ENCODE assay signal across 24 mouse cellular contexts in the genomic region with DNA sequence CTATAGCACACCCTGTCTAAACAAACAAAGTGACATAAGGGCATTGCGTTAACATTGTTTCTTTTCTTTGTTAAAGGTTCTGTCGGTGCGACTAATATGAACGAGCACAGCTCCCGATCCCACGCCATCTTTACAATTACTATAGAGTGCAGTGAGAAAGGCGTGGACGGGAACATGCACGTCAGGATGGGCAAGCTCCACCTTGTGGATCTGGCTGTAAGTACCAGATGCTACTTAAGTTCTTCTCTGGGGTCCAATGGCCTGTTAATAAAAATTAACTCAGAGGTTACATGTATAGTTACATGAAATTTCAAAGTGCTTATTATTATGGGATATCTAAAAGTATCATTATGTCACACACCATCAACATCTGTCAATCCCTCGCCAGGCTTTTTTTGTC. TPM values are rescaled to one million over a fixed set of nuclear protein-coding genes. Genes with fewer than 3 reads are reported as not detected.
A peak's percentile ranks its signal among the peaks of the same experiment; 100 is the strongest.
DNase-seq lines count a peak whose midpoint lies in the region; ATAC-seq and TF ChIP-seq lines count a peak whose summit lies in the region.
"Had no signal": no experiment of that assay in that cellular context is flagged by ENCODE, and none has a peak within 500 bp of the region (broad histone marks: within the 10 kb centered on the region; RNA-seq: fewer than 3 reads in every experiment).

No protein-coding gene starts in this region.

- H3K27ac ChIP-seq in heart, postnatal 0 days (ENCODE audit: low read depth) = no peak overlapping the region
- H3K27ac ChIP-seq in cortical plate, adult 2 months (ENCODE audit: insufficient read depth, low read length) = no peak overlapping the region
- H3K27ac ChIP-seq: heart, embryonic 15.5 days; hindbrain, embryonic 15.5 days; limb, embryonic 13.5 days; lung, embryonic 15.5 days; neural tube, embryonic 15.5 days had no signal

- no peak overlapping the region for H3K9ac ChIP-seq in heart, postnatal 0 days (replicated peaks; ENCODE audit: low read depth, low read length)
- H3K9ac ChIP-seq: heart, embryonic 15.5 days; hindbrain, embryonic 15.5 days; limb, embryonic 13.5 days; lung, embryonic 15.5 days; neural tube, embryonic 15.5 days had no signal

- TF ChIP-seq POLR2A in lung, adult 2 months (IDR thresholded peaks at IDR 0.05; ENCODE audit: borderline replicate concordance, extremely low read depth, low read depth, low read length) = no peak
- no peak for TF ChIP-seq POLR2A in cortical plate, adult 2 months (IDR thresholded peaks at IDR 0.05; ENCODE audit: extremely low read depth, insufficient read depth, low read length)

- TF ChIP-seq EP300 in heart, postnatal 0 days (IDR thresholded peaks at IDR 0.05; ENCODE audit: low read depth) = no peak

- H3K4me3 ChIP-seq in heart, postnatal 0 days (ENCODE audit: low read depth, low read length) = no peak overlapping the region
- H3K4me3 ChIP-seq in lung, adult 2 months (replicated peaks; ENCODE audit: extremely low read depth, low read depth, low read length) = no peak overlapping the region
- no peak overlapping the region for H3K4me3 ChIP-seq in cortical plate, adult 2 months (ENCODE audit: insufficient read depth, low read length)
- H3K4me3 ChIP-seq: heart, embryonic 15.5 days; hindbrain, embryonic 15.5 days; limb, embryonic 13.5 days; lung, embryonic 15.5 days; neural tube, embryonic 15.5 days had no signal

- H3K4me2 ChIP-seq in heart, postnatal 0 days (ENCODE audit: low read depth, low read length) = no peak overlapping the region
- H3K4me2 ChIP-seq: heart, embryonic 15.5 days; hindbrain, embryonic 15.5 days; limb, embryonic 13.5 days; lung, embryonic 15.5 days; neural tube, embryonic 15.5 days had no signal

- H3K27me3 ChIP-seq in heart, postnatal 0 days (ENCODE audit: control insufficient read depth, insufficient read depth, low read length) = no peaks in the 10 kb centered on the region
- H3K27me3 ChIP-seq: heart, embryonic 15.5 days; hindbrain, embryonic 15.5 days; limb, embryonic 13.5 days; lung, embryonic 15.5 days; neural tube, embryonic 15.5 days had no signal

- no peaks in the 10 kb centered on the region for H3K4me1 ChIP-seq in heart, postnatal 0 days (ENCODE audit: control insufficient read depth, insufficient read depth)
- H3K4me1 ChIP-seq in lung, adult 2 months (ENCODE audit: control insufficient read depth, insufficient read depth, low read length) = no peaks in the 10 kb centered on the region
- H3K4me1 ChIP-seq in cortical plate, adult 2 months (ENCODE audit: control insufficient read depth, insufficient read depth, low read length) = 0 out of 2 replicates have a peak, but pooled peaks cover 2% of the 10 kb centered on the region
- H3K4me1 ChIP-seq: hindbrain, embryonic 15.5 days; limb, embryonic 13.5 days; lung, embryonic 15.5 days; neural tube, embryonic 15.5 days had no signal

- ATAC-seq in heart, postnatal 0 days (ENCODE audit: insufficient read depth, low read depth) = no peak

- H3K36me3 ChIP-seq in heart, postnatal 0 days (replicated peaks; ENCODE audit: control insufficient read depth, insufficient read depth, low read length) = peaks cover 49% of the 10 kb centered on the region

- DNase-seq in heart, postnatal 0 days (ENCODE audit: low spot score) = no peak
- DNase-seq in heart, adult 8-10 months (ENCODE audit: low spot score) = no peak
- DNase-seq in lung, adult 2 months = no peak
- DNase-seq in lung, postnatal 36 days = no peak
- DNase-seq in MN1 (ENCODE audit: low spot score) = peak; percentile 21
- DNase-seq in testis, postnatal 14 days (ENCODE audit: low spot score) = no peak
- DNase-seq in retina, embryonic 14.5 days (ENCODE audit: low spot score) = no peak
- DNase-seq: cerebellum, adult 8-10 months; kidney, adult 8-10 months; right cerebral cortex, adult 18-20 months; thymus, postnatal 36 days had no signal

- peak; percentile 36 for TF ChIP-seq CTCF in heart, postnatal 0 days (IDR thresholded peaks at IDR 0.05; ENCODE audit: low read depth)
- peak; percentile 33; the same call in 1 of the 2 replicates for TF ChIP-seq CTCF in lung, adult 2 months (IDR thresholded peaks at IDR 0.05; ENCODE audit: insufficient read depth, low read length)
- TF ChIP-seq CTCF in cortical plate, adult 2 months (IDR thresholded peaks at IDR 0.05; ENCODE audit: extremely low read depth, insufficient read depth, low read length) = peak; percentile 31; the same call in 1 of the 2 replicates

- H3K9me3 ChIP-seq in heart, postnatal 0 days (replicated peaks; ENCODE audit: control insufficient read depth, low read length) = no peaks in the 10 kb centered on the region
- H3K9me3 ChIP-seq: heart, embryonic 15.5 days; hindbrain, embryonic 15.5 days; limb, embryonic 13.5 days; lung, embryonic 15.5 days; neural tube, embryonic 15.5 days had no signal

- WGBS in heart, postnatal 0 days = 72% methylated on average over 10 of the region's 10 CpGs
- WGBS in lung, adult 2 months = 70% methylated on average over 10 of the region's 10 CpGs

RNA-seq across cellular contexts. Expression of a gene that starts 16.0 kb away (rescaled TPM):
- 6.1 and 17.5 TPM in 2 replicates for total RNA-seq in heart, postnatal 0 days (2014; rRNA removed; ENCODE audit: low replicate concordance)
- polyA plus RNA-seq in heart, postnatal 0 days (2015; fragmentation: Nextera tagmentation; extraction: Ambion mirVana) = 23.7 and 24.3 TPM in 2 replicates
- total RNA-seq in heart, adult 8-10 months (2022) = 10 to 100 TPM in 1 of 4 experiments, 1 to 10 TPM in 3; 8.2 to 10.3 (median 8.8) TPM
- polyA plus RNA-seq in lung, adult 2 months (2012; rRNA removed) = 5.4 and 8.5 TPM in 2 replicates
- polyA plus RNA-seq in cortical plate, adult 2 months (2012; rRNA removed) = 98.7 and 107 TPM in 2 replicates

RNA-seq across cellular contexts. Expression of a gene that starts 35.3 kb away (rescaled TPM):
- total RNA-seq in heart, postnatal 0 days (2014; rRNA removed; ENCODE audit: low replicate concordance) = not detected in 2 replicates
- 0.30 TPM in 1 of 2 replicates, not detected in the other for polyA plus RNA-seq in heart, postnatal 0 days (2015; fragmentation: Nextera tagmentation; extraction: Ambion mirVana)
- total RNA-seq in heart, adult 8-10 months (2022) = not detected
- 0.46 TPM in 1 of 2 replicates, not detected in the other for polyA plus RNA-seq in lung, adult 2 months (2012; rRNA removed)
- not detected in 2 replicates for polyA plus RNA-seq in cortical plate, adult 2 months (2012; rRNA removed)
- total RNA-seq: adrenal gland, adult 18-20 months had no signal
- polyA plus RNA-seq: frontal cortex, adult 2 months; large intestine, adult 2 months had no signal

RNA-seq across cellular contexts. Expression of a gene that starts 51.4 kb away (rescaled TPM):
- not detected in 2 replicates for total RNA-seq in heart, postnatal 0 days (2014; rRNA removed; ENCODE audit: low replicate concordance)
- not detected in 2 replicates for polyA plus RNA-seq in heart, postnatal 0 days (2015; fragmentation: Nextera tagmentation; extraction: Ambion mirVana)
- total RNA-seq in heart, adult 8-10 months (2022) = not detected
- not detected in 2 replicates for polyA plus RNA-seq in lung, adult 2 months (2012; rRNA removed)
- polyA plus RNA-seq in cortical plate, adult 2 months (2012; rRNA removed) = not detected in 2 replicates
- total RNA-seq: adrenal gland, adult 18-20 months; gastrocnemius, postnatal 4 days; megakaryocyte-erythroid progenitor cell, adult 5-6 weeks had no signal
- polyA plus RNA-seq: embryonic facial prominence, embryonic 11.5 days; frontal cortex, adult 2 months; heart, embryonic 15.5 days; hindbrain, embryonic 15.5 days; neural tube, embryonic 15.5 days; spleen, adult 2 months had no signal
